10 mouse cellular contexts compared by ENCODE assay signal in genomic region chr6:98271553-98271952, GRCm38 (mm10).
DNase-seq lines count a peak whose midpoint lies in the region; ATAC-seq lines count a peak whose summit lies in the region.
"Had no signal": no experiment of that assay in that cellular context is flagged by ENCODE, and none has a peak within 500 bp of the region (broad histone marks: within the 10 kb centered on the region; RNA-seq: fewer than 3 reads in every experiment).

No protein-coding gene starts in this region.

- H3K4me2 ChIP-seq in forebrain, embryonic 12.5 days = no peak overlapping the region
- no peak overlapping the region for H3K4me2 ChIP-seq in midbrain, embryonic 13.5 days (replicated peaks)
- H3K4me2 ChIP-seq: hindbrain, embryonic 15.5 days; neural tube, embryonic 12.5 days had no signal

- H3K27ac ChIP-seq in forebrain, embryonic 10.5 days = no peak overlapping the region
- no peak overlapping the region for H3K27ac ChIP-seq in forebrain, embryonic 12.5 days
- no peak overlapping the region for H3K27ac ChIP-seq in midbrain, embryonic 10.5 days (replicated peaks)
- no peak overlapping the region for H3K27ac ChIP-seq in midbrain, embryonic 13.5 days
- H3K27ac ChIP-seq: hindbrain, embryonic 15.5 days; neural tube, embryonic 12.5 days had no signal

- H3K36me3 ChIP-seq in forebrain, embryonic 10.5 days (replicated peaks) = no peaks in the 10 kb centered on the region
- no peaks in the 10 kb centered on the region for H3K36me3 ChIP-seq in forebrain, embryonic 12.5 days (replicated peaks)
- H3K36me3 ChIP-seq in midbrain, embryonic 10.5 days = no peaks in the 10 kb centered on the region
- H3K36me3 ChIP-seq in midbrain, embryonic 13.5 days = no peaks in the 10 kb centered on the region
- H3K36me3 ChIP-seq: hindbrain, embryonic 15.5 days; neural tube, embryonic 12.5 days had no signal

- H3K4me1 ChIP-seq in forebrain, embryonic 10.5 days = no peaks in the 10 kb centered on the region
- H3K4me1 ChIP-seq in forebrain, embryonic 12.5 days = no peaks in the 10 kb centered on the region
- H3K4me1 ChIP-seq in midbrain, embryonic 10.5 days = no peaks in the 10 kb centered on the region
- H3K4me1 ChIP-seq in midbrain, embryonic 13.5 days (replicated peaks) = no peaks in the 10 kb centered on the region
- H3K4me1 ChIP-seq: hindbrain, embryonic 15.5 days; neural tube, embryonic 12.5 days had no signal

- no peak for ATAC-seq in forebrain, embryonic 12.5 days (ENCODE audit: low FRiP score)
- no peak for ATAC-seq in midbrain, embryonic 13.5 days
- no peak for ATAC-seq in megakaryocyte, adult 5-6 weeks (ENCODE audit: poor library complexity, severe bottlenecking)

- whole genome bisulfite sequencing in forebrain, embryonic 10.5 days = 77% methylated on average over 1 of the region's 1 CpGs
- 88% methylated on average over 1 of the region's 1 CpGs for WGBS in forebrain, embryonic 12.5 days
- WGBS in midbrain, embryonic 10.5 days = 79% methylated on average over 1 of the region's 1 CpGs
- 85% methylated on average over 1 of the region's 1 CpGs for WGBS in midbrain, embryonic 13.5 days

- no peak overlapping the region for H3K9ac ChIP-seq in forebrain, embryonic 12.5 days
- no peak overlapping the region for H3K9ac ChIP-seq in midbrain, embryonic 13.5 days (replicated peaks)
- H3K9ac ChIP-seq: hindbrain, embryonic 15.5 days; neural tube, embryonic 12.5 days had no signal

- peak; percentile 36 for DNase-seq in forebrain, embryonic 10.5 days (ENCODE audit: extremely low spot score, low spot score)
- DNase-seq in midbrain, embryonic 10.5 days (ENCODE audit: low spot score) = peak; percentile 29
- peak; percentile 7 for DNase-seq in c-Kit-positive CD71-positive TER-119-negative erythroid progenitor cells, embryonic 14.5 days (ENCODE audit: low read depth)
- DNase-seq in kidney, postnatal 25 days = peak; percentile 58 to 73
- peak; percentile 9 for DNase-seq in retina, postnatal 7 days (ENCODE audit: low read depth, low spot score)

- no peak overlapping the region for H3K4me3 ChIP-seq in forebrain, embryonic 10.5 days
- H3K4me3 ChIP-seq in forebrain, embryonic 12.5 days (replicated peaks) = no peak overlapping the region
- no peak overlapping the region for H3K4me3 ChIP-seq in midbrain, embryonic 10.5 days
- H3K4me3 ChIP-seq in midbrain, embryonic 13.5 days (replicated peaks) = no peak overlapping the region
- H3K4me3 ChIP-seq: hindbrain, embryonic 15.5 days; neural tube, embryonic 12.5 days had no signal

- H3K27me3 ChIP-seq in forebrain, embryonic 10.5 days (ENCODE audit: poor library complexity, severe bottlenecking) = no peaks in the 10 kb centered on the region
- H3K27me3 ChIP-seq in forebrain, embryonic 12.5 days = no peaks in the 10 kb centered on the region
- no peaks in the 10 kb centered on the region for H3K27me3 ChIP-seq in midbrain, embryonic 10.5 days (ENCODE audit: low read depth, poor library complexity, severe bottlenecking)
- H3K27me3 ChIP-seq in midbrain, embryonic 13.5 days = no peaks in the 10 kb centered on the region; the same call in 1 of the 2 replicates
- H3K27me3 ChIP-seq: neural tube, embryonic 12.5 days had no signal

- no peaks in the 10 kb centered on the region for H3K9me3 ChIP-seq in forebrain, embryonic 10.5 days
- no peaks in the 10 kb centered on the region for H3K9me3 ChIP-seq in forebrain, embryonic 12.5 days
- no peaks in the 10 kb centered on the region for H3K9me3 ChIP-seq in midbrain, embryonic 10.5 days (replicated peaks)
- no peaks in the 10 kb centered on the region for H3K9me3 ChIP-seq in midbrain, embryonic 13.5 days
- H3K9me3 ChIP-seq: hindbrain, embryonic 15.5 days; neural tube, embryonic 12.5 days had no signal

Comparison
In these comparisons a context has a peak if more than half of its experiments do, and no peak if none do; other contexts are left out.
1. DNase-seq: peak in every context shown above with its lines; median percentile 66 in kidney, postnatal 25 days; 36 in forebrain, embryonic 10.5 days; 29 in midbrain, embryonic 10.5 days; 9 in retina, postnatal 7 days; 7 in c-Kit-positive CD71-positive TER-119-negative erythroid progenitor cells, embryonic 14.5 days.